Mouse (Mus musculus) naive thymus-derived CD4-positive, alpha-beta T cell, adult 5 months (primary cell): Measurements from ENCODE around the gene Krtap10-10. TPM values are rescaled to one million over a fixed set of nuclear protein-coding genes. Genes with fewer than 3 reads are reported as not detected.

Experiments
- polyA plus RNA-seq: library from polyadenylated mRNA; unstranded; fragments of 100-300 nt; shearing (Covaris generic); gene quantifications from one replicate; pipeline ENCODE4 v1.2.1, GENCODE M21; 2017

Gene Krtap10-10
- not detected for polyA plus RNA-seq

DNA sequence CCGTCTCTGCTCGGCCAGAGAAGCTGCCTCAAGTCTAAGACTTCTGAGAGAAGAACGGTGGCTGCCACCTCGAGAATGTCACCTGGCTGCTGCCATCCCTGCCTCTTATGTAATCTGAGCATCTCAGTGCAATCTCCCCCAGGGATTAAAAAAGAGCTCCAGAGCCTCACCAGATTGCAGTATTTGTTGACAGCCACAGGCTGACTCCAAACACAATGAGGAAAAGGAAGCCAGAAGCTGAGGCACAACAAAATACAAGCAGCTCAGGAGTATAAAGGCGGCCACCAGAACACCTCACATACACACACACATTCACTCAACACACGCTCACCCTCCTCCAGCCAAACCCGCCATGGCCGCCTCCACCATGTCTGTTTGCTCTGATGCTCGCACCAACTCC, at the start of gene Krtap10-10:
Gene Krtap10-10 (plus strand): TSS at position 301 of the 400 bp plus-strand sequence.

GRCm38 (mm10) chr10:77787876-77788275, 47.9 kb upstream of the Krtap10-10 start, which contains the start of gene Gm7137:
Gm7137 (minus strand) TSS chr10:77788200.

GRCm38 (mm10) chr10:77794976-77795375, 40.8 kb upstream of the Krtap10-10 start, which contains the start of gene Gm9639:
Gm9639 (minus strand) TSS chr10:77795076.

GRCm38 (mm10) chr10:77798921-77799508, 36.7 kb upstream of the Krtap10-10 start, which contains the start of gene Gm19668:
Gm19668 (minus strand) TSS chr10:77799133.

GRCm38 (mm10) chr10:77811743-77812142, 24.0 kb upstream of the Krtap10-10 start, which contains the start of gene Gm9507:
Gm9507 (minus strand) TSS chr10:77811843.

DNA sequence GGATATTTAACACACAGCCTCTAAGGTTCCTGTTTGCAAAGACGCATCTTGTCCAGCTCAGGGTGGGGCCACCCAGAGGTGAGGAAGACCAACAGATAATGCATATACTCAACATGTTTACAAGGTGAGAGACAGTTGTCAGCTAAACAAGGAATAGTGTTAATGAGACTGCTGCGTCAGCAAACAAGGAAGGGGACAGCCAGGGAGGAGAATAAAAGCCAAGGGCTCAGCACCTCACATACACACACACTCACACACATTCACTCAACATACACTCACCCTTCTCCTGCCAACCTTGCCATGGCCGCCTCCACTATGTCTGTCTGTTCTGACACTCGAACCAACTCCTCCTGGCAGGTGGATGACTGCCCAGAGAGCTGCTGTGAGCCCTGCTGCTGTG, 21.4 kb upstream of the Krtap10-10 start, which contains the start of gene Gm2696:
Gene Gm2696 (plus strand): TSS at position 301 of the 400 bp plus-strand sequence.

DNA sequence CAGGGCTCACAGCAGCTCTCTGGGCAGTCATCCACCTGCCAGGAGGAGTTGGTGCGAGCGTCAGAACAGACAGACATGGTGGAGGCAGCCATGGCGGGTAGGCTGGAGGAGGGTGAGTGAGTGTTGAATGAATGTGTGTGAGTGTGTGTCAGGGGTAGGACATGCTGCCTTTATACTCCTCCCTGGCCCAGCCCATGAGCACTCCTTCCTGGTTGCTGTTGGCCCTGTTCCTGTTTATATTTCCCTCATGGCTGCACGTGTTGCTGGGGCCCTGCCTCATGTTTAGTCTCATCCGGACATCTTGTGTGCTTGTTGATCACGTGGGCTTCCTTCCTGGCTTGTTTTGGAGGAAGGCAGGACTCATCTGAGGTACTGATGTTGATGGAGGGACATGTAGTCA, 8.8 kb upstream of the Krtap10-10 start, which contains the start of gene Krtap10-4:
Gene Krtap10-4 (minus strand): TSS at position 145 of the 400 bp plus-strand sequence.

DNA sequence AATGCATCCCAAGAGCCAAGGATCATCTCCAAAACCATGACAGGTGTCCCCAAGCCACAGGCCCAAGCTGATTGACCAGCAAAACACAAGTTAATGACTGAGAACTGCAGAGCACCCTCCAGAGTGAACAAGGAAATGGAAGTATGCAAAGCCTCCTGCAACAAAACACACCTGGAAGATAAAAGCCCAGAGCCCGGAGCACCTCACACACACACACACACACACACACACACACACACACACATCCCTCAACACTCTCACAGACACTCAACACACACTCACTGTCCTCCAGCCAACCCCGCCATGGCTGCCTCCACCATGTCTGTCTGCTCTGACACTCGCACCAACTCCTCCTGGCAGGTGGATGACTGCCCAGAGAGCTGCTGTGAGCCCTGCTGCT, 10.8 kb downstream of the Krtap10-10 start, which contains the start of gene Gm36176:
Gene Gm36176 (plus strand): TSS at position 301 of the 400 bp plus-strand sequence.

GRCm38 (mm10) chr10:77852559-77852958, 16.8 kb downstream of the Krtap10-10 start, which contains the start of gene Gm10318:
Gm10318 (plus strand) TSS chr10:77852859.

DNA sequence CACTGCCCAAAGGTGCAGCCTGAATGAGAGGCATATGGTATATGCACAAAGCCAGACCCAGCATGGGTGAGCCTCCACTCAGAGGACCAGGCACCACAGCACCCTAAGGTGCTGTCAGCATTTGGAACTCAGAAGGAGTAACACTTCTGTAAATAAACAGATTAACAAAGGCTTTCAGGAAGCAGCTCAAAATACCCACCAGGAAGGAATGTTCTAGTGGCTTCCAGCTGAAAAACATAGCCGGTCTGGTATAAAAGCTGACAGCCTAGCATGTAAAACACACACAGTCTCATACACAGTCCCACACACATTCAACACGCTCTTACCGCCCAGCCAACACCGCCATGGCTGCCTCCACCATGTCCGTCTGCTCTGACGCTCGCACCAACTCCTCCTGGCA, 25.9 kb downstream of the Krtap10-10 start, which contains the start of gene Gm3285:
Gene Gm3285 (plus strand): TSS at position 301 of the 400 bp plus-strand sequence.

Other genes starting within 250 kb of the Krtap10-10 start
- gene Sumo3, start 229.8 kb upstream of the Krtap10-10 start, polyA plus RNA-seq: 113 TPM
- not detected for gene Gm49325, start 229.8 kb upstream of the Krtap10-10 start, polyA plus RNA-seq
- gene Ube2g2, start 213.7 kb upstream of the Krtap10-10 start, polyA plus RNA-seq: 55.7 TPM
- not detected for gene Tspear, start 149.4 kb upstream of the Krtap10-10 start, polyA plus RNA-seq
- not detected for gene Gm19402, start 145.2 kb upstream of the Krtap10-10 start, polyA plus RNA-seq
- not detected for gene Gm9508, start 138.7 kb upstream of the Krtap10-10 start, polyA plus RNA-seq
- not detected for gene Gm10272, start 129.3 kb upstream of the Krtap10-10 start, polyA plus RNA-seq
- not detected for gene Gm10024, start 124.5 kb upstream of the Krtap10-10 start, polyA plus RNA-seq
- gene Gm10142, start 120.1 kb upstream of the Krtap10-10 start, polyA plus RNA-seq: not detected
- not detected for gene Krtap12-1, start 115.3 kb upstream of the Krtap10-10 start, polyA plus RNA-seq
- not detected for gene Gm10100, start 109.5 kb upstream of the Krtap10-10 start, polyA plus RNA-seq
- not detected for gene Gm18596, start 93.3 kb upstream of the Krtap10-10 start, polyA plus RNA-seq
- gene Gm9736, start 84.6 kb upstream of the Krtap10-10 start, polyA plus RNA-seq: not detected
- not detected for gene Gm3233, start 76.3 kb upstream of the Krtap10-10 start, polyA plus RNA-seq
- gene Gm3238, start 64.6 kb upstream of the Krtap10-10 start, polyA plus RNA-seq: not detected
- gene Gm7138, start 59.0 kb upstream of the Krtap10-10 start, polyA plus RNA-seq: not detected
- gene Gm3250, start 53.4 kb upstream of the Krtap10-10 start, polyA plus RNA-seq: not detected
- gene Gm7137, start 47.7 kb upstream of the Krtap10-10 start, polyA plus RNA-seq: not detected
- not detected for gene Gm9639, start 40.9 kb upstream of the Krtap10-10 start, polyA plus RNA-seq
- gene Gm19668, start 36.8 kb upstream of the Krtap10-10 start, polyA plus RNA-seq: not detected
- not detected for gene Gm9507, start 24.1 kb upstream of the Krtap10-10 start, polyA plus RNA-seq
- gene Gm2696, start 21.3 kb upstream of the Krtap10-10 start, polyA plus RNA-seq: not detected
- gene Krtap10-4, start 8.9 kb upstream of the Krtap10-10 start, polyA plus RNA-seq: not detected
- not detected for gene Gm36176, start 10.9 kb downstream of the Krtap10-10 start, polyA plus RNA-seq
- gene Gm10318, start 16.9 kb downstream of the Krtap10-10 start, polyA plus RNA-seq: not detected
- gene Gm3285, start 26.0 kb downstream of the Krtap10-10 start, polyA plus RNA-seq: not detected
- gene Lrrc3, start 66.6 kb downstream of the Krtap10-10 start, polyA plus RNA-seq: 0.11 TPM
- not detected for gene Trpm2, start 134.6 kb downstream of the Krtap10-10 start, polyA plus RNA-seq
- gene 1810043G02Rik, start 142.6 kb downstream of the Krtap10-10 start, polyA plus RNA-seq: 7.4 TPM
- 128 TPM for gene Pfkl, start 174.1 kb downstream of the Krtap10-10 start, polyA plus RNA-seq
- gene Dnmt3l, start 206.0 kb downstream of the Krtap10-10 start, polyA plus RNA-seq: not detected
- 0.22 TPM for gene Aire, start 207.7 kb downstream of the Krtap10-10 start, polyA plus RNA-seq
- gene Icosl, start 233.4 kb downstream of the Krtap10-10 start, polyA plus RNA-seq: 2.9 TPM